Mouse (Mus musculus): Measurements from ENCODE around the gene Olfr169.
"Not testable (repeated sequence)": the region's sequence is repeated elsewhere in the genome, so short reads cannot be mapped to it uniquely, and the experiment has no call there.

Olfr169 gene

DNA sequence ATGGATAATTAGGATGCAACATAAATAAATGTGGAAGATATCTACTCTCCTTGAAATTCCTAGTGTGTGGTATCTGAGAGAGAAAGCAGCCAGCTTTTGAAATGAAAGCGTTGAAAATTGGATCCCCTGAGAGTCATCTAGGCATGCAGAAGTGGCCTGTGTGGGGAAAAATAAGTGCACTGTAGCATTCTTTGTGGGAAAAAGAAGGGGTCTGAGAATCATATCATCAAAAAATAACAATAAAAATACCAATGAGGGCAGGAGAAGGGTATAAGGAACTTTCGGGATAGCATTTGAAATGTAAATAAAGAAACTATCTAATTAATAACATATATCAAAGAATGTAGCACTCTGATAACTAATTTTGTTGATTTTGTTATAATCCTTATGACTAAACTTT, at the start of gene Olfr169:
TSS of gene Olfr169 (minus strand) at position 101 of the 400 bp plus-strand sequence.
- not testable (repeated sequence) for DNase-seq (ENCODE audit: low read depth, low spot score)

DNA sequence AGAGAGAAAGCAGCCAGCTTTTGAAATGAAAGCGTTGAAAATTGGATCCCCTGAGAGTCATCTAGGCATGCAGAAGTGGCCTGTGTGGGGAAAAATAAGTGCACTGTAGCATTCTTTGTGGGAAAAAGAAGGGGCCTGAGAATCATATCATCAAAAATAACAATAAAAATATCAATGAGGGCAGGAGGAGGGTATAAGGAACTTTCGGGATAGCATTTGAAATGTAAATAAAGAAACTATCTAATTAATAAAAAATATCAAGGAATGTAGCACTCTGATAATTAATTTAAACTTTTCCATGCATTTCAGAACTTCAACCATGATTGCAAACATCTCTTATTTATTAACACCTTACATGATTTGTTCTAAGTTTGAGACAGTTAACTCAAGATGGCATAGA, 40.2 kb upstream of the Olfr169 start, which contains the start of gene Olfr170:
TSS of gene Olfr170 (minus strand) at position 101 of the 400 bp plus-strand sequence.
- DNase-seq (ENCODE audit: low read depth, low spot score): not testable (repeated sequence)

DNA sequence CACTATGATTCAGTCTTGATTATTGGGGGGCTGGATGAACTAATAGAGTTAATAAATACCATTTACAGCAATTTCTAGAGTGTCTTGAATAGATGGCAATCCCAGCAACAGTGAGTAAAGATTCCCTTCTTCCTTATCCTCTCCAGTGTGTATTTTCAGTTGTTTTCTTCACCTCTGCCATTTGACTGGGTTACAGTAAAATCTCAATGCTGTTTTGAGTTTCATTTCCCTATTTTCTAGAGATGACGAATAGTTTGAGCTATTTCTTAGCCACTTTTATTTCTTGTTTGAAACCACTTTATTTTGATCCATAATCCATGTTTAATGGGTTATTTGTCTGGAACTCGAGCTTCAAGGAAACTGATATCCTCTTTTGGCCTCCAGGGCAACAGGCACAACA, 31.6 kb upstream of the Olfr169 start:
- no peak for DNase-seq (ENCODE audit: low read depth, low spot score)

DNA sequence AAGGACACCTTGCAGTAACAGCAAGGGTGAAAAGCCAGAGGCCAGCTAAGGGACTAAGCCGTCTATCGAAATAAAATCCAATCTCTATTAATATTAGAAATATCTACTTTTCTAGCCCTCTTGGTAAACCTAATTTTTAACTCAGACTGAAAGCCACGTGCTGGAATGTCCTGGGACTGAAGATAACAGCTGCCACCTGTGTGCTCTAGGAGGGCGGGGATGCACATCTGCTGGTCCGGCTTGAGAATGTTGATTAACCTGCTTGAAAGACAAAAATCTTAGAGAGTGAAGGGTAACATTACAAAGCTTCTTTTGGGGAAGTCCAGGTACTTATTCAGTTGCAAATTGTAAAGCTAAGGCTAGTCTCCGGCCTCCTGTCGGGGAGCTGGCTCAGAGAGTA, 18.2 kb downstream of the Olfr169 start:
- not testable (repeated sequence) for DNase-seq (ENCODE audit: low read depth, low spot score)

DNA sequence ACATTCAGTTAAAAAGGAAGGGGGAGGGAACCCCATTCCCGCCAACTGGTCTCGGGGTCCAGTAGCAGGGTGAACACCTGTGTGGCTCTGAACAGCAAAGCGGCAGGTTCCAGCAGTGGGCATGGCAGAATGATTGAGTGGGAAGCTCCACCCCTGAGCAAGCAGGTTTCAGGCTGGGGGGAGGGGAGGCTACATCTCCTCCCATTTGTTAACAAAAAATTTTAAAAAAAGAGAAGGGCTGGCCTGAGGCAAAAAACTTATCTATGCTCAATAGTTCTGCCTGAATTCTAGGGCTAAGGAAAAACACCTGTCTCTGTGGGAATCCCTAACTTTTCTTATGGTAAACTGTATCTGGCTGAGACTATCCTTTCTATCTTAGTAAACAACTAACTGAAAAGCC, 19.4 kb downstream of the Olfr169 start:
- not testable (repeated sequence) for DNase-seq (ENCODE audit: low read depth, low spot score)

DNA sequence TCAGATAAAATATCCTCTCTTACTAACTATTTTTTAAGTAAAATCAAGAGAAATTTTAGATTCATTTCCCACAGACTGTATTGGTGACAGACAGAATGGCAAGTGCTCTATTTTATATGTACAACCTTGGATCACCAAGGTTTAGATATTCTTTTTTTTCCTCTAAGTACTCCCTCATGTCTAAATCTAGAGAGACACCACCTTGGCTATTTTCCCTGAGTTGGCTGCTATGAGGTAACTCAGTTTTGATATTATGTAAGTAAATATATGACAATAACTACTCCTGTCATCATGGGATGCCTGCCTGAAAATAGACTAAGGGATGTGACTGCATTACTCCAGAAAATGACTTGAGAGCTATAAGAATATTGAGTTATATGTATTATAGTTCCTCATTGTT, 36.2 kb downstream of the Olfr169 start, which contains the start of gene Olfr168:
TSS of gene Olfr168 (minus strand) at position 101 of the 400 bp plus-strand sequence.
- DNase-seq (ENCODE audit: low read depth, low spot score): no peak

DNA sequence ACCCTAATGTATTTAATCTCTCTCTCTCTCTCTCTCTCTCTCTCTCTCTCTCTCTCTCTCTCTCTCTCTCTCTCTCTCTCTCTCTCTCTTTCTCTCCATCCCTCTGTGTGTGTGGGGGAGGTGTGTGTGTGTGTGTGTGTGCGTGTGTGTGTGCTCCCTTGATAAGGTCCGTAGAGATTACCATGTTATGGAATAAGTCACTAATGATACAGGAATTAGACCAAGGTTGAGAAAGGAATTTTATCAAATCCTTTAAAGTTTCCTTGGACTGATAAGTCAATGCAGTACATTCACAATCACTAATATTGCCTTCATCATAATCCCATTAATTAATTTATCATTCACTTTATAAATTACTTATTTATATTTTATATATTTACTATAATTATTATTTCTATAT, 49.4 kb downstream of the Olfr169 start, which contains the start of gene Olfr167:
TSS of gene Olfr167 (minus strand) at position 101 of the 400 bp plus-strand sequence.
- DNase-seq (ENCODE audit: low read depth, low spot score): no peak
